Mouse (Mus musculus) adrenal gland, adult 2 months (tissue): ENCODE data around the gene Bdnf. TPM values are rescaled to one million over a fixed set of nuclear protein-coding genes. Genes with fewer than 3 reads are reported as not detected.

ENCODE experiments used
- DNase-seq: peaks from one replicate; pipeline ENCODE4 v3.0.0; 2021
- polyA plus RNA-seq: library from polyadenylated mRNA; depleted of rRNA; stranded (reverse); fragments of >200 nt; gene quantifications from 2 replicates; pipeline ENCODE4 v1.2.3, GENCODE M21; 2012
- total RNA-seq, 2 experiments: library from RNA; stranded (reverse); gene quantifications; 2 replicates each; pipeline ENCODE4 v1.2.3; 2021

Bdnf gene
- total and polyA plus RNA-seq, 3 experiments: 0.03 to 0.14 TPM; not detected in 1

- DNase-seq: no peak
These were observed 32.0 kb downstream of the Bdnf start for GRCm38 (mm10) chr2:109706524-109706923.

- no peak for DNase-seq
These were observed 34.8 kb downstream of the Bdnf start for GRCm38 (mm10) chr2:109709346-109709745.

GRCm38 (mm10) chr2:109711049-109711448, 36.5 kb downstream of the Bdnf start:
- DNase-seq: no peak

GRCm38 (mm10) chr2:109725261-109725660, 50.8 kb downstream of the Bdnf start:
- no peak for DNase-seq

- DNase-seq: no peak
These were observed 51.3 kb downstream of the Bdnf start for GRCm38 (mm10) chr2:109725831-109726230.

GRCm38 (mm10) chr2:109729221-109729620, 54.7 kb downstream of the Bdnf start:
- no peak for DNase-seq

GRCm38 (mm10) chr2:109733201-109734039, 58.9 kb downstream of the Bdnf start:
- no peak for DNase-seq

GRCm38 (mm10) chr2:109734228-109734627, 59.7 kb downstream of the Bdnf start:
- DNase-seq: no peak

- DNase-seq: no peak
These were observed 60.2 kb downstream of the Bdnf start for GRCm38 (mm10) chr2:109734666-109735065.

GRCm38 (mm10) chr2:109735347-109735746, 60.8 kb downstream of the Bdnf start:
- no peak for DNase-seq

GRCm38 (mm10) chr2:109736306-109736705, 61.8 kb downstream of the Bdnf start:
- no peak for DNase-seq

- DNase-seq: no peak
These were observed 63.8 kb downstream of the Bdnf start for GRCm38 (mm10) chr2:109738331-109738730.

GRCm38 (mm10) chr2:109743208-109743960, 68.9 kb downstream of the Bdnf start:
- DNase-seq: no peak

- no peak for DNase-seq
These were observed 71.7 kb downstream of the Bdnf start for GRCm38 (mm10) chr2:109746223-109746622.

GRCm38 (mm10) chr2:109748412-109748811, 73.9 kb downstream of the Bdnf start:
- no peak for DNase-seq

- DNase-seq: no peak
These were observed 74.3 kb downstream of the Bdnf start for GRCm38 (mm10) chr2:109748815-109749214.

GRCm38 (mm10) chr2:109749964-109750363, 75.5 kb downstream of the Bdnf start:
- DNase-seq: no peak

GRCm38 (mm10) chr2:109750484-109750883, 76.0 kb downstream of the Bdnf start:
- DNase-seq: no peak

GRCm38 (mm10) chr2:109756305-109756704, 81.8 kb downstream of the Bdnf start:
- no peak for DNase-seq

GRCm38 (mm10) chr2:109766772-109767171, 92.3 kb downstream of the Bdnf start:
- DNase-seq: no peak

- DNase-seq: no peak
These were observed 94.3 kb downstream of the Bdnf start for GRCm38 (mm10) chr2:109768814-109769213.

GRCm38 (mm10) chr2:109776374-109776773, 101.9 kb downstream of the Bdnf start:
- DNase-seq: no peak
